Mouse (Mus musculus): Measurements from ENCODE around the gene H2afy. TPM values are rescaled to one million over a fixed set of nuclear protein-coding genes. Genes with fewer than 3 reads are reported as not detected.
"Not testable (repeated sequence)": the region's sequence is repeated elsewhere in the genome, so short reads cannot be mapped to it uniquely, and the experiment has no call there.

The H2afy gene
- polyA plus RNA-seq, 1 experiment from 2014 or later = 263 TPM

- Histone ChIP-seq H3K9ac (ENCODE audit: low read depth, low read length) (no peak overlapping the region), H3K27me3 (ENCODE audit: insufficient read depth, low read length) (no peaks in the 10 kb centered on the region), H3K4me3 (replicated peaks; ENCODE audit: low read depth, low read length) (no peak overlapping the region), H3K27ac (no peak overlapping the region), H3K4me2 (ENCODE audit: low read length) (no peak overlapping the region), H3K4me1 (replicated peaks; ENCODE audit: insufficient read depth, low read length) (no peaks in the 10 kb centered on the region), H3K36me3 (ENCODE audit: insufficient read depth, low read length) (no peaks in the 10 kb centered on the region), H3K9me3 (replicated peaks; ENCODE audit: low read length) (no peaks in the 10 kb centered on the region)
- TF ChIP-seq CTCF (IDR thresholded peaks at IDR 0.05; ENCODE audit: low read depth) = no peak
- WGBS = 57% methylated on average over 10 of the region's 10 CpGs
- ATAC-seq (replicated peaks; ENCODE audit: low FRiP score, low read depth) (no peak), DNase-seq (ENCODE audit: low spot score) (no peak)
These were observed 96.4 kb downstream of the H2afy start for GRCm38 (mm10) chr13:56039610-56040371.

GRCm38 (mm10) chr13:56029006-56029405, 107.2 kb downstream of the H2afy start:
- DNase-seq (ENCODE audit: low spot score) = no peak
- no peak overlapping the region for H3K27ac ChIP-seq
- H3K9me3 ChIP-seq (replicated peaks; ENCODE audit: low read length) = no peaks in the 10 kb centered on the region
- H3K4me1 ChIP-seq (replicated peaks; ENCODE audit: insufficient read depth, low read length) = peaks cover 5% of the 10 kb centered on the region; the same call in 1 of the 2 replicates
- H3K27me3 ChIP-seq (ENCODE audit: insufficient read depth, low read length) = no peaks in the 10 kb centered on the region; the same call in 1 of the 2 replicates
- WGBS = 75% methylated on average over 4 of the region's 4 CpGs
- no peaks in the 10 kb centered on the region for H3K36me3 ChIP-seq (ENCODE audit: insufficient read depth, low read length)
- ATAC-seq (replicated peaks; ENCODE audit: low FRiP score, low read depth) = no peak
- H3K4me2 ChIP-seq (ENCODE audit: low read length) = no peak overlapping the region
- no peak for TF ChIP-seq CTCF (IDR thresholded peaks at IDR 0.05; ENCODE audit: low read depth)
- H3K4me3 ChIP-seq (replicated peaks; ENCODE audit: low read depth, low read length) = no peak overlapping the region
- no peak overlapping the region for H3K9ac ChIP-seq (ENCODE audit: low read depth, low read length)

DNA sequence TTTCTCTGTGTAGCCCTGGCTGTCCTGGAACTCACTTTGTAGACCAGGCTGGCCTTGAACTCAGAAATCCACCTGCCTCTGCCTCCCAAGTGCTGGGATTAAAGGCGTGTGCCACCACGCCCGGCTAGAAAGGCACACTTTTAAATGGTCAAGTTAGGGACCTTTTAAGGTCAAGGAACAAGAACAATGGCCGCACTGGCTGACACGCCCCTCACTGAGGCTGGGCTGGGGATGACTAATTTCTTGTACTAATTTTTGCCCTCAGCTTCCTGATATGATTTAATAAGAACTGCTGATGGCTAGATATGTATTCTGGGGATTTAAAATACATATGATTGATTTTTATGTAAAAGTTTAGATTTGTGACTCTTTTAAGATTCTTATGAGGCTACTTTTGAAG, 108.2 kb downstream of the H2afy start:
- DNase-seq (ENCODE audit: low spot score); H3K36me3 ChIP-seq (ENCODE audit: insufficient read depth, low read length); ATAC-seq (replicated peaks; ENCODE audit: low FRiP score, low read depth); H3K4me1 ChIP-seq (replicated peaks; ENCODE audit: insufficient read depth, low read length); H3K9ac ChIP-seq (ENCODE audit: low read depth, low read length); H3K27me3 ChIP-seq (ENCODE audit: insufficient read depth, low read length); H3K9me3 ChIP-seq (replicated peaks; ENCODE audit: low read length); H3K27ac ChIP-seq; H3K4me2 ChIP-seq (ENCODE audit: low read length); H3K4me3 ChIP-seq (replicated peaks; ENCODE audit: low read depth, low read length): not testable (repeated sequence)
- 71% methylated on average over 5 of the region's 5 CpGs for WGBS

GRCm38 (mm10) chr13:56026623-56027022, 109.5 kb downstream of the H2afy start:
- TF ChIP-seq CTCF (IDR thresholded peaks at IDR 0.05; ENCODE audit: low read depth) = no peak

DNA sequence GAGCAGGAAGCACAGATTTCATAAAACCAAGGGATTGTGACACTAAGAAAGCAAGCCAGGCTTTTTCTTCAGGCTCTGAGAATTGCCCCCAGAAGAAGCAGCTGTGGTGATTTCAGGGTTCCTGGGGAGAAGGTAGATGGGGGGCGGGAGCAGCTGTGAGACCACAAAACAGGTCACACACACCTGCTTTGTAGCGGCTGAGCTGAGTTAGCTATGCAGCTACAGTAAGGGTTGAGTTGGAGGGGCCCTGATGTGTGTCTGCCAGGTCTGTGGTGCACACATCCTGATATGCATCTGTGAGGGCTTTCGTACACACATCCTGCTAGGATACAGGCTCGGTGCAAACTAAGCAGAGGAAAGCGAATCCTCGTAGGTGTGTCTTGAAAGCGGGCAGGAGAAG, 110.1 kb downstream of the H2afy start:
- H3K27ac ChIP-seq = no peak overlapping the region
- no peaks in the 10 kb centered on the region for H3K9me3 ChIP-seq (replicated peaks; ENCODE audit: low read length)
- no peak for ATAC-seq (replicated peaks; ENCODE audit: low FRiP score, low read depth)
- no peaks in the 10 kb centered on the region; the same call in 1 of the 2 replicates for H3K27me3 ChIP-seq (ENCODE audit: insufficient read depth, low read length)
- H3K4me3 ChIP-seq (replicated peaks; ENCODE audit: low read depth, low read length) = no peak overlapping the region
- no peak overlapping the region for H3K9ac ChIP-seq (ENCODE audit: low read depth, low read length)
- H3K4me1 ChIP-seq (replicated peaks; ENCODE audit: insufficient read depth, low read length) = peaks cover 5% of the 10 kb centered on the region; the same call in 1 of the 2 replicates
- TF ChIP-seq CTCF (IDR thresholded peaks at IDR 0.05; ENCODE audit: low read depth) = no peak
- H3K36me3 ChIP-seq (ENCODE audit: insufficient read depth, low read length) = no peaks in the 10 kb centered on the region
- no peak for DNase-seq (ENCODE audit: low spot score)
- no peak overlapping the region for H3K4me2 ChIP-seq (ENCODE audit: low read length)
- 71% methylated on average over 7 of the region's 7 CpGs for WGBS

More at GRCm38 (mm10) chr13:56026623-56027022, 109.5 kb downstream of the H2afy start:
- H3K4me1 ChIP-seq (replicated peaks; ENCODE audit: insufficient read depth, low read length) = peaks cover 5% of the 10 kb centered on the region; the same call in 1 of the 2 replicates
- H3K36me3 ChIP-seq (ENCODE audit: insufficient read depth, low read length) = no peaks in the 10 kb centered on the region
- DNase-seq (ENCODE audit: low spot score) (no peak), ATAC-seq (replicated peaks; ENCODE audit: low FRiP score, low read depth) (no peak)
- no peak overlapping the region for H3K9ac ChIP-seq (ENCODE audit: low read depth, low read length)
- H3K9me3 ChIP-seq (replicated peaks; ENCODE audit: low read length) = no peaks in the 10 kb centered on the region
- H3K4me3 ChIP-seq (replicated peaks; ENCODE audit: low read depth, low read length) = no peak overlapping the region
- no peak overlapping the region for H3K27ac ChIP-seq
- no peaks in the 10 kb centered on the region; the same call in 1 of the 2 replicates for H3K27me3 ChIP-seq (ENCODE audit: insufficient read depth, low read length)
- 70% methylated on average over 5 of the region's 5 CpGs for WGBS
- H3K4me2 ChIP-seq (ENCODE audit: low read length) = no peak overlapping the region

GRCm38 (mm10) chr13:56025027-56025410, 111.1 kb downstream of the H2afy start:
- Histone ChIP-seq H3K4me3 (replicated peaks; ENCODE audit: low read depth, low read length) (peak overlapping the region; percentile 7; the same call in 1 of the 2 replicates), H3K27me3 (ENCODE audit: insufficient read depth, low read length) (no peaks in the 10 kb centered on the region; the same call in 1 of the 2 replicates), H3K4me1 (replicated peaks; ENCODE audit: insufficient read depth, low read length) (peaks cover 5% of the 10 kb centered on the region; the same call in 1 of the 2 replicates), H3K9me3 (replicated peaks; ENCODE audit: low read length) (no peaks in the 10 kb centered on the region), H3K4me2 (ENCODE audit: low read length) (peak overlapping the region; percentile 45), H3K27ac (no peak overlapping the region), H3K36me3 (ENCODE audit: insufficient read depth, low read length) (no peaks in the 10 kb centered on the region), H3K9ac (ENCODE audit: low read depth, low read length) (no peak overlapping the region)
- DNase-seq (ENCODE audit: low spot score) (peak; percentile 25), ATAC-seq (replicated peaks; ENCODE audit: low FRiP score, low read depth) (no peak)
- 11% methylated on average over 14 of the region's 14 CpGs for WGBS
- no peak for TF ChIP-seq CTCF (IDR thresholded peaks at IDR 0.05; ENCODE audit: low read depth)
